Mouse (Mus musculus): ENCODE data around the gene 1700034J05Rik. TPM values are rescaled to one million over a fixed set of nuclear protein-coding genes. Genes with fewer than 3 reads are reported as not detected.

1700034J05Rik gene
- polyA plus RNA-seq, 1 experiment from 2014 or later: 0.34 TPM

GRCm38 (mm10) chr6:146946327-146947029, 7.7 kb downstream of the 1700034J05Rik start:
- ATAC-seq (replicated peaks; ENCODE audit: low FRiP score, low TSS enrichment, low read depth) (no peak), DNase-seq (ENCODE audit: low spot score) (no peak)
- H3K9me3 ChIP-seq (ENCODE audit: control insufficient read depth, low read length): no peaks in the 10 kb centered on the region
- no peak overlapping the region for H3K9ac ChIP-seq (ENCODE audit: low read length)
- no peaks in the 10 kb centered on the region for H3K27me3 ChIP-seq (replicated peaks; ENCODE audit: control insufficient read depth, insufficient read depth, low read length)
- H3K4me3 ChIP-seq (ENCODE audit: low read depth, low read length): no peak overlapping the region
- no peak overlapping the region for H3K27ac ChIP-seq (ENCODE audit: low read depth)
- H3K4me2 ChIP-seq (ENCODE audit: low read length): no peak overlapping the region
- H3K36me3 ChIP-seq (ENCODE audit: control insufficient read depth, insufficient read depth, low read length): no peaks in the 10 kb centered on the region
- WGBS: 75% methylated on average over 6 of the region's 6 CpGs
- H3K4me1 ChIP-seq (replicated peaks; ENCODE audit: control insufficient read depth, insufficient read depth, low read length): peaks cover 25% of the 10 kb centered on the region; the same call in 1 of the 2 replicates

GRCm38 (mm10) chr6:146944830-146945229, 9.4 kb downstream of the 1700034J05Rik start:
- Histone ChIP-seq H3K27ac (ENCODE audit: low read depth) (no peak overlapping the region), H3K4me2 (ENCODE audit: low read length) (no peak overlapping the region), H3K4me1 (replicated peaks; ENCODE audit: control insufficient read depth, insufficient read depth, low read length) (peaks cover 28% of the 10 kb centered on the region; the same call in 1 of the 2 replicates), H3K4me3 (ENCODE audit: low read depth, low read length) (no peak overlapping the region), H3K27me3 (replicated peaks; ENCODE audit: control insufficient read depth, insufficient read depth, low read length) (no peaks in the 10 kb centered on the region), H3K9ac (ENCODE audit: low read length) (no peak overlapping the region), H3K36me3 (ENCODE audit: control insufficient read depth, insufficient read depth, low read length) (no peaks in the 10 kb centered on the region), H3K9me3 (ENCODE audit: control insufficient read depth, low read length) (no peaks in the 10 kb centered on the region)
- 39% methylated on average over 4 of the region's 4 CpGs for WGBS
- no peak for ATAC-seq (replicated peaks; ENCODE audit: low FRiP score, low TSS enrichment, low read depth)
- no peak for DNase-seq (ENCODE audit: low spot score)

- H3K4me1 ChIP-seq (replicated peaks; ENCODE audit: control insufficient read depth, insufficient read depth, low read length): peaks cover 28% of the 10 kb centered on the region; the same call in 1 of the 2 replicates
- DNase-seq (ENCODE audit: low spot score): no peak
- no peaks in the 10 kb centered on the region for H3K36me3 ChIP-seq (ENCODE audit: control insufficient read depth, insufficient read depth, low read length)
These were observed 10.2 kb downstream of the 1700034J05Rik start for GRCm38 (mm10) chr6:146944009-146944408.

DNA sequence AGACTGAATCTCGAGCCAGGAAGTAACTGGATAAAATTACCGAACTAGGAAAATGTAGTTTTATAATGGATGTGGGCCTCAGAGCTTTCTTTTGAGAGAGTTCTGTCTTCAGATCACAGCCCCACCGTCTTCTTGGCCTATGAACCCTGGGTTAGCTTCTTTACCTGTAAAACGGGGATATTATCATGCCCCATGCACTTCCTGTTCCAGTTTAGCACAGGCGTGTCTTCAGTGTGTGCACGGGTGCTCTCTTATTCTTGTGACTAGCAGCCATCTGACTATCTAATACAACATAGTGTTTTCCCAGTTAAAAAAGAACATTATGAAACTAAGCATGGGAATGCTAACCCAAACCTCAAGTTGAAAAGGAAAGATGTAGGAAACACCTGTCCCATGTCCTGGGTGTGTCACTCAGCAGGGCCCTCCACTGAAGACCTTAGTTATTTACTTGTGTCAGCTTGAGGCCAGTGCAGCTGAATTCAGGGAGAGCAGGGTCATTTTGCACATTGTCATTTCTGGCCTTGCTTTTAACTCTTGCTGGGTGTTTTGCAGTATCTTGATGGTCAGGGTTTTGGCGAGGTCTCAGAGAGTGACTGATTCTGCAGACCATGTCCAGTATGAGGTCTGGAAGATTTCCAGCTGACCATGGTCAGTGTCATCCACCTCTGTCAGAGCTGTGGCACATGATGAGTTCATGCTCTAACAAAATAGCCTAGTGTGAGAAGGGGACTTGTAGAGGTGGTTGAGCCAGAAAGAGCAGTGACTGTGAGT, 12.5 kb downstream of the 1700034J05Rik start:
- WGBS: 72% methylated on average over 7 of the region's 7 CpGs
- DNase-seq (ENCODE audit: low spot score) (no peak), ATAC-seq (replicated peaks; ENCODE audit: low FRiP score, low TSS enrichment, low read depth) (no peak)
- no peak overlapping the region for H3K4me2 ChIP-seq (ENCODE audit: low read length)
- H3K4me1 ChIP-seq (replicated peaks; ENCODE audit: control insufficient read depth, insufficient read depth, low read length): peaks cover 15% of the 10 kb centered on the region
- H3K9me3 ChIP-seq (ENCODE audit: control insufficient read depth, low read length): no peaks in the 10 kb centered on the region
- no peak overlapping the region for H3K4me3 ChIP-seq (ENCODE audit: low read depth, low read length)
- H3K27me3 ChIP-seq (replicated peaks; ENCODE audit: control insufficient read depth, insufficient read depth, low read length): no peaks in the 10 kb centered on the region
- no peak overlapping the region for H3K9ac ChIP-seq (ENCODE audit: low read length)
- no peaks in the 10 kb centered on the region for H3K36me3 ChIP-seq (ENCODE audit: control insufficient read depth, insufficient read depth, low read length)
- no peak overlapping the region for H3K27ac ChIP-seq (ENCODE audit: low read depth)

More at GRCm38 (mm10) chr6:146944009-146944408, 10.2 kb downstream of the 1700034J05Rik start:
- ATAC-seq (replicated peaks; ENCODE audit: low FRiP score, low TSS enrichment, low read depth): no peak
- H3K27me3 ChIP-seq (replicated peaks; ENCODE audit: control insufficient read depth, insufficient read depth, low read length): no peaks in the 10 kb centered on the region
- no peak overlapping the region for H3K4me2 ChIP-seq (ENCODE audit: low read length)
- H3K9me3 ChIP-seq (ENCODE audit: control insufficient read depth, low read length): no peaks in the 10 kb centered on the region
- H3K27ac ChIP-seq (ENCODE audit: low read depth): no peak overlapping the region
- no peak overlapping the region for H3K9ac ChIP-seq (ENCODE audit: low read length)
- no peak overlapping the region for H3K4me3 ChIP-seq (ENCODE audit: low read depth, low read length)

DNA sequence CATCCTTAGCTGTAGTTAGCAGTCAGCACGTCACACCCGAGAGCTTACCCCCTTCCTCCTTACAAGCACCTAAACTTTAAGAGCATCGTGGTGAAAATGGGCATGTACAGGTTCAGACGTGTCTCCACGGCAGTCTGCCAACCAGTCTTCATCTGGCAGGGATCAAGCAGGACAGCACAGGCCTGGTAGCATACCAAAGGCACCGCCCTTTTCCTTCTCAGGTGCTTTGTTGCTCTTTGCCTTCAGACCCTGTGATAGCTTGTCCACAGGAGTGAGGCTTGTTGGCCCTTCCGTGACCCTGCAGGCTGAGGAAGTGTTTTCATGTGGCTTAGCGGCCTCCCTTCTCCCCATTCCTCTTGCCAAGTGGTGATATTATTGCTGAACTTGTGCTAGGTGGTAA, 15.2 kb downstream of the 1700034J05Rik start:
- no peak for ATAC-seq (replicated peaks; ENCODE audit: low FRiP score, low TSS enrichment, low read depth)
- 74% methylated on average over 8 of the region's 8 CpGs for WGBS
- H3K4me3 ChIP-seq (ENCODE audit: low read depth, low read length): no peak overlapping the region
- DNase-seq (ENCODE audit: low spot score): no peak
- no peak overlapping the region for H3K27ac ChIP-seq (ENCODE audit: low read depth)
- H3K4me2 ChIP-seq (ENCODE audit: low read length): no peak overlapping the region
- H3K4me1 ChIP-seq (replicated peaks; ENCODE audit: control insufficient read depth, insufficient read depth, low read length): peaks cover 8% of the 10 kb centered on the region
- H3K27me3 ChIP-seq (replicated peaks; ENCODE audit: control insufficient read depth, insufficient read depth, low read length): no peaks in the 10 kb centered on the region
- no peaks in the 10 kb centered on the region for H3K36me3 ChIP-seq (ENCODE audit: control insufficient read depth, insufficient read depth, low read length)
- no peaks in the 10 kb centered on the region for H3K9me3 ChIP-seq (ENCODE audit: control insufficient read depth, low read length)
- no peak overlapping the region for H3K9ac ChIP-seq (ENCODE audit: low read length)

DNA sequence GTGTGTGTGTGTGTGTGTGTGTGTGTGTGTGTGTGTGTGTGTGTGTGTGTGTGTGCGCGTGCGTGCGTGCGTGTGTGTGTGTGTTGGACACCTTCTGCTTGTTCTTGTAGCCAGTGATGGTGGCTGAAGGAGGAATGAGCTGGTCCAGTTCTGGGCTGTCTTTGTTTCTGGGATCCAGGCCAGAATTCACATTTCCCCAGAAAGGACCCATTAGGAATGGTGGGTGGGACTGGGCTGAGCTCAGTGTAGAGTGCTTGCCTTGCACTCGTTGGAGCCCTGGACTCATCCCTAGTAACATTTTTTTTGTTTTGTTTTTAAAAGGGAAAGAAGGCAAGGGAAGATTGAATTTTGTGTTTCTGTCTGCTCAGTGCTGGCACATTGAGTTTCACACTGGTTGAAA, 18.3 kb downstream of the 1700034J05Rik start:
- Histone ChIP-seq H3K4me1 (replicated peaks; ENCODE audit: control insufficient read depth, insufficient read depth, low read length) (peaks cover 10% of the 10 kb centered on the region), H3K27me3 (replicated peaks; ENCODE audit: control insufficient read depth, insufficient read depth, low read length) (no peaks in the 10 kb centered on the region), H3K27ac (ENCODE audit: low read depth) (no peak overlapping the region), H3K4me3 (ENCODE audit: low read depth, low read length) (no peak overlapping the region), H3K9me3 (ENCODE audit: control insufficient read depth, low read length) (no peaks in the 10 kb centered on the region), H3K36me3 (ENCODE audit: control insufficient read depth, insufficient read depth, low read length) (no peaks in the 10 kb centered on the region), H3K9ac (ENCODE audit: low read length) (no peak overlapping the region), H3K4me2 (ENCODE audit: low read length) (no peak overlapping the region)
- WGBS: 73% methylated on average over 6 of the region's 6 CpGs
- no peak for ATAC-seq (replicated peaks; ENCODE audit: low FRiP score, low TSS enrichment, low read depth)
- no peak for DNase-seq (ENCODE audit: low spot score)

- H3K4me1 ChIP-seq (replicated peaks; ENCODE audit: control insufficient read depth, insufficient read depth, low read length): peaks cover 13% of the 10 kb centered on the region
- H3K27ac ChIP-seq (ENCODE audit: low read depth): 0 out of 2 replicates have a peak overlapping the region, but pooled peaks have one; percentile 30
- WGBS: 34% methylated on average over 6 of the region's 6 CpGs
- no peak overlapping the region for H3K4me3 ChIP-seq (ENCODE audit: low read depth, low read length)
- DNase-seq (ENCODE audit: low spot score): no peak
- H3K9ac ChIP-seq (ENCODE audit: low read length): no peak overlapping the region
- H3K4me2 ChIP-seq (ENCODE audit: low read length): no peak overlapping the region
- no peak for ATAC-seq (replicated peaks; ENCODE audit: low FRiP score, low TSS enrichment, low read depth)
- no peaks in the 10 kb centered on the region for H3K9me3 ChIP-seq (ENCODE audit: control insufficient read depth, low read length)
- H3K27me3 ChIP-seq (replicated peaks; ENCODE audit: control insufficient read depth, insufficient read depth, low read length): no peaks in the 10 kb centered on the region
- H3K36me3 ChIP-seq (ENCODE audit: control insufficient read depth, insufficient read depth, low read length): no peaks in the 10 kb centered on the region
These were observed 21.1 kb downstream of the 1700034J05Rik start for GRCm38 (mm10) chr6:146933123-146933522.

GRCm38 (mm10) chr6:146929031-146929430, 25.2 kb downstream of the 1700034J05Rik start:
- H3K27me3 ChIP-seq (replicated peaks; ENCODE audit: control insufficient read depth, insufficient read depth, low read length): no peaks in the 10 kb centered on the region
- H3K4me3 ChIP-seq (ENCODE audit: low read depth, low read length): no peak overlapping the region
- H3K36me3 ChIP-seq (ENCODE audit: control insufficient read depth, insufficient read depth, low read length): no peaks in the 10 kb centered on the region
- no peak for DNase-seq (ENCODE audit: low spot score)
- no peak overlapping the region for H3K4me2 ChIP-seq (ENCODE audit: low read length)
- WGBS: 78% methylated on average over 2 of the region's 2 CpGs
- no peak overlapping the region for H3K9ac ChIP-seq (ENCODE audit: low read length)
- peaks cover 19% of the 10 kb centered on the region; the same call in 1 of the 2 replicates for H3K4me1 ChIP-seq (replicated peaks; ENCODE audit: control insufficient read depth, insufficient read depth, low read length)
- ATAC-seq (replicated peaks; ENCODE audit: low FRiP score, low TSS enrichment, low read depth): no peak
- H3K9me3 ChIP-seq (ENCODE audit: control insufficient read depth, low read length): no peaks in the 10 kb centered on the region
- H3K27ac ChIP-seq (ENCODE audit: low read depth): no peak overlapping the region
